Mouse (Mus musculus): ENCODE results near the gene Arid1a.

- no peak for TF ChIP-seq CTCF (IDR thresholded peaks at IDR 0.05; ENCODE audit: low read depth, low read length)
- no peak for TF ChIP-seq POLR2A (IDR thresholded peaks at IDR 0.05; ENCODE audit: extremely low read depth, insufficient read depth, low read length)
Measured at GRCm38 (mm10) chr4:133677266-133677665, 79.3 kb downstream of the Arid1a start.
